Mouse (Mus musculus) olfactory bulb, adult 2 months (tissue): ENCODE data around the gene Fstl4. TPM values are rescaled to one million over a fixed set of nuclear protein-coding genes. Genes with fewer than 3 reads are reported as not detected.

Source experiments
- H3K27ac ChIP-seq: fragments of 200-500 bp; 2 replicates; pipeline ENCODE4 v1.5.1; 2012; ENCODE audit warnings: low read depth, low read length; ENCODE audit not compliant: insufficient read depth
- H3K4me1 ChIP-seq: fragments of 200-500 bp; 2 replicates; pipeline ENCODE4 v1.6.1; 2012; ENCODE audit warnings: low read length; ENCODE audit not compliant: control insufficient read depth, insufficient read depth
- H3K4me3 ChIP-seq: fragments of 200-500 bp; 2 replicates; pipeline ENCODE4 v1.5.1; 2012; ENCODE audit warnings: mild to moderate bottlenecking, low read depth, low read length, moderate library complexity; ENCODE audit not compliant: insufficient read depth
- CTCF ChIP-seq: fragments of 200-500 bp; IDR thresholded peaks from 2 replicates; pipeline ENCODE4 v1.5.1; 2012; ENCODE audit warnings: low read depth, mild to moderate bottlenecking, low read length, moderate library complexity; ENCODE audit not compliant: insufficient read depth
- POLR2A ChIP-seq: fragments of 200-500 bp; IDR thresholded peaks from 2 replicates; pipeline ENCODE4 v1.6.1; 2012; ENCODE audit warnings: mild to moderate bottlenecking, low read depth, low read length, moderate library complexity; ENCODE audit not compliant: insufficient read depth
- WGBS: fragments of 180-500 bp; shearing (Covaris S2); methylation state at CpG from one replicate; pipeline ENCODE4 v1.1.7; 2018; 5-methylcytosine and 5-hydroxymethylcytosine counted together
- polyA plus RNA-seq: library from polyadenylated mRNA; stranded (reverse); fragments of >200 nt; gene quantifications from 2 replicates; pipeline ENCODE4 v1.2.4, GENCODE M21; 2012; ENCODE audit warnings: low replicate concordance; ENCODE audit not compliant: missing spikeins, insufficient read depth, insufficient read length

Fstl4 gene
- polyA plus RNA-seq, 1 experiment, result not detected

- Histone ChIP-seq H3K4me3 (no peak overlapping the region), H3K27ac (no peak overlapping the region), H3K4me1 (0 out of 2 replicates have a peak, but pooled peaks cover 2% of the 10 kb centered on the region)
- TF ChIP-seq POLR2A (no peak), CTCF (no peak)
- WGBS, result 25% methylated on average over 2 of the region's 2 CpGs
Measured at GRCm38 (mm10) chr11:52820336-52820905, 56.0 kb downstream of the Fstl4 start.

GRCm38 (mm10) chr11:52826591-52826990, 62.2 kb downstream of the Fstl4 start:
- no peak overlapping the region for H3K27ac ChIP-seq
- no peak overlapping the region for H3K4me3 ChIP-seq
- TF ChIP-seq POLR2A (no peak), CTCF (no peak)
- 90% methylated on average over 2 of the region's 2 CpGs for whole genome bisulfite sequencing
- H3K4me1 ChIP-seq, result no peaks in the 10 kb centered on the region

GRCm38 (mm10) chr11:52831631-52832310, 67.3 kb downstream of the Fstl4 start:
- H3K27ac ChIP-seq, result no peak overlapping the region
- WGBS, result 58% methylated on average over 12 of the region's 12 CpGs

GRCm38 (mm10) chr11:52832311-52832675, 67.9 kb downstream of the Fstl4 start:
- no peak for TF ChIP-seq CTCF
- no peak for TF ChIP-seq POLR2A
- H3K4me1 ChIP-seq, result no peaks in the 10 kb centered on the region

More at GRCm38 (mm10) chr11:52831631-52832310, 67.3 kb downstream of the Fstl4 start:
- Histone ChIP-seq H3K4me3 (no peak overlapping the region), H3K4me1 (no peaks in the 10 kb centered on the region)
- TF ChIP-seq POLR2A (no peak), CTCF (no peak)

GRCm38 (mm10) chr11:52848691-52849090, 84.3 kb downstream of the Fstl4 start:
- H3K4me1 ChIP-seq, result no peaks in the 10 kb centered on the region
- no peak for TF ChIP-seq POLR2A
- no peak for TF ChIP-seq CTCF
- WGBS, result 89% methylated on average over 2 of the region's 2 CpGs
- H3K27ac ChIP-seq, result no peak overlapping the region
- no peak overlapping the region for H3K4me3 ChIP-seq

More at GRCm38 (mm10) chr11:52832311-52832675, 67.9 kb downstream of the Fstl4 start:
- Histone ChIP-seq H3K27ac (no peak overlapping the region), H3K4me3 (no peak overlapping the region)
- WGBS, result 100% methylated on average over 1 of the region's 1 CpGs

GRCm38 (mm10) chr11:52850071-52850470, 85.6 kb downstream of the Fstl4 start:
- peaks cover 2% of the 10 kb centered on the region; the same call in 1 of the 2 replicates for H3K4me1 ChIP-seq
- TF ChIP-seq CTCF (no peak), POLR2A (no peak)
- no peak overlapping the region for H3K4me3 ChIP-seq
- WGBS, result 97% methylated on average over 3 of the region's 3 CpGs
- no peak overlapping the region for H3K27ac ChIP-seq

- no peak for TF ChIP-seq POLR2A
- TF ChIP-seq CTCF, result no peak
- WGBS, result 88% methylated on average over 15 of the region's 15 CpGs
- no peak overlapping the region for H3K27ac ChIP-seq
- H3K4me3 ChIP-seq, result no peak overlapping the region
- no peaks in the 10 kb centered on the region for H3K4me1 ChIP-seq
Measured at GRCm38 (mm10) chr11:52872846-52873512, 108.5 kb downstream of the Fstl4 start.

GRCm38 (mm10) chr11:52875916-52876765, 111.7 kb downstream of the Fstl4 start:
- 89% methylated on average over 19 of the region's 19 CpGs for WGBS
- TF ChIP-seq CTCF (no peak), POLR2A (no peak)
- H3K4me3 ChIP-seq, result no peak overlapping the region

More at GRCm38 (mm10) chr11:52875916-52876765, 111.7 kb downstream of the Fstl4 start:
- Histone ChIP-seq H3K4me1 (no peaks in the 10 kb centered on the region), H3K27ac (no peak overlapping the region)
